Mouse (Mus musculus) left cerebral cortex, adult 6 months (tissue): ENCODE data around the gene Aldh9a1. TPM values are rescaled to one million over a fixed set of nuclear protein-coding genes. Genes with fewer than 3 reads are reported as not detected.

ENCODE experiments used
- long read RNA-seq, 2 experiments: library from polyadenylated mRNA; unstranded; transcript quantifications; one replicate each; pipeline ENCODE4 v2.0.0; 2019 to 2020
- polyA plus RNA-seq: library from polyadenylated mRNA; unstranded; fragments of <200 nt; fragmentation: Nextera tagmentation; gene quantifications from 2 replicates; pipeline ENCODE4 v1.2.3, GENCODE M21; 2021

Gene Aldh9a1
- polyA plus RNA-seq: 27.0 and 32.1 TPM in 2 replicates
- long read RNA-seq, experiment 1, transcript Aldh9a1-201 (11 exons, 2,835 nt): major isoform, 288 of 329 reads
- long read RNA-seq, experiment 1, partial matches to known transcripts: 13 of 329 reads
- long read RNA-seq, experiment 1, other reads (novel, unspliced or antisense): 27 of 329 reads
- long read RNA-seq, experiment 2, transcript Aldh9a1-201 (11 exons, 2,835 nt): major isoform, 41 of 50 reads
- long read RNA-seq, experiment 2, partial matches to known transcripts: 4 of 50 reads
- long read RNA-seq, experiment 2, other reads (novel, unspliced or antisense): 5 of 50 reads

GRCm38 (mm10) chr1:167349815-167350596 is at the start of gene Aldh9a1:
Gene Aldh9a1, plus strand, starts transcription at chr1:167349991.

GRCm38 (mm10) chr1:167308261-167309054 is 41.3 kb upstream of the Aldh9a1 start, which contains the start of gene Tmco1:
Gene Tmco1, plus strand, starts transcription at chr1:167308378.

GRCm38 (mm10) chr1:167393683-167394492 is 44.1 kb downstream of the Aldh9a1 start, which contains the start of gene Mgst3:
Gene Mgst3, minus strand, starts transcription at chr1:167393841.

Other genes starting within 250 kb of the Aldh9a1 start
- 16.2 and 17.9 TPM in 2 replicates for gene Uck2, start 64.7 kb upstream of the Aldh9a1 start, polyA plus RNA-seq
- gene Tmco1, start 41.6 kb upstream of the Aldh9a1 start, polyA plus RNA-seq: 63.7 and 72.4 TPM in 2 replicates
- gene Mgst3, start 43.9 kb downstream of the Aldh9a1 start, polyA plus RNA-seq: 309 and 397 TPM in 2 replicates
- gene Lrrc52, start 116.8 kb downstream of the Aldh9a1 start, polyA plus RNA-seq: not detected in 2 replicates
- gene Rxrg, start 248.4 kb downstream of the Aldh9a1 start, polyA plus RNA-seq: 20.3 and 23.6 TPM in 2 replicates